ENCODE assay signal across 19 mouse cellular contexts in genomic region chr9:37592633-37593032, GRCm38 (mm10). TPM values are rescaled to one million over a fixed set of nuclear protein-coding genes. Genes with fewer than 3 reads are reported as not detected.
DNase-seq lines count a peak whose midpoint lies in the region; ATAC-seq and TF ChIP-seq lines count a peak whose summit lies in the region.
"Had no signal": no experiment of that assay in that cellular context is flagged by ENCODE, and none has a peak within 500 bp of the region (broad histone marks: within the 10 kb centered on the region; RNA-seq: fewer than 3 reads in every experiment).

No protein-coding gene starts in this region.

- no peaks in the 10 kb centered on the region for H3K4me1 ChIP-seq in heart, embryonic 11.5 days (ENCODE audit: control insufficient read depth, insufficient read depth, low read length)
- peaks cover 9 to 16% of the 10 kb centered on the region in 2 experiments; a peak in 3 of 4 replicates for H3K4me1 ChIP-seq in MEL (ENCODE audit: control insufficient read depth in 1 of 2, insufficient read depth in 2 of 2, low read length in 2 of 2)
- H3K4me1 ChIP-seq: forebrain, embryonic 15.5 days; heart, embryonic 12.5 days; hindbrain, embryonic 12.5 days had no signal

- H3K79me2 ChIP-seq in MEL (ENCODE audit: control insufficient read depth, insufficient read depth, low read length, poor library complexity): no peaks in the 10 kb centered on the region

- H3K9me3 ChIP-seq in heart, embryonic 11.5 days (replicated peaks; ENCODE audit: control insufficient read depth, low read length): no peaks in the 10 kb centered on the region
- no peaks in the 10 kb centered on the region; the same call in 1 of the 2 replicates for H3K9me3 ChIP-seq in MEL (replicated peaks; ENCODE audit: insufficient read depth, low read length)
- H3K9me3 ChIP-seq: forebrain, embryonic 15.5 days; heart, embryonic 12.5 days; hindbrain, embryonic 12.5 days had no signal

- H3K27ac ChIP-seq in heart, embryonic 11.5 days (ENCODE audit: low read depth, low read length): no peak overlapping the region
- H3K27ac ChIP-seq in MEL (ENCODE audit: control insufficient read depth, low read depth, low read length): peak overlapping the region; percentile 49; the same call in 1 of the 2 replicates
- H3K27ac ChIP-seq: forebrain, embryonic 15.5 days; hindbrain, embryonic 12.5 days had no signal

- no peak for TF ChIP-seq RAD21 in MEL (IDR thresholded peaks at IDR 0.05; ENCODE audit: low read depth, low read length)

- no peak for TF ChIP-seq CTCF in MEL (IDR thresholded peaks at IDR 0.05 in 2 of 3, conservative IDR thresholded peaks at IDR 0.05 in 1 of 3; ENCODE audit: control insufficient read depth in 1 of 3, insufficient read depth in 1 of 3, low read depth in 2 of 3, low read length in 3 of 3, poor library complexity in 1 of 3, severe bottlenecking in 1 of 3)

- TF ChIP-seq POLR2A in MEL (IDR thresholded peaks at IDR 0.05; ENCODE audit: control insufficient read depth in 1 of 2, insufficient read depth in 1 of 2, low read depth in 1 of 2, low read length in 2 of 2, poor library complexity in 1 of 2): no peak

- H3K4me2 ChIP-seq in heart, embryonic 11.5 days: no peak overlapping the region
- H3K4me2 ChIP-seq: forebrain, embryonic 15.5 days; heart, embryonic 12.5 days; hindbrain, embryonic 12.5 days had no signal

- H3K4me3 ChIP-seq in heart, embryonic 11.5 days (ENCODE audit: low read depth, low read length): no peak overlapping the region
- peak overlapping the region; percentile 21 to 30; a peak in 2 of 4 replicates for H3K4me3 ChIP-seq in MEL (ENCODE audit: control insufficient read depth in 1 of 2, insufficient read depth in 1 of 2, low read depth in 2 of 2, low read length in 2 of 2)
- H3K4me3 ChIP-seq: forebrain, embryonic 15.5 days; heart, embryonic 12.5 days; hindbrain, embryonic 12.5 days had no signal

- peak overlapping the region; percentile 10; the same call in 1 of the 2 replicates for H3K9ac ChIP-seq in heart, embryonic 11.5 days (ENCODE audit: low read depth, low read length)
- peak overlapping the region; percentile 49; the same call in 1 of the 2 replicates for H3K9ac ChIP-seq in MEL (ENCODE audit: control insufficient read depth, low read depth, low read length, poor library complexity, severe bottlenecking)
- H3K9ac ChIP-seq: forebrain, embryonic 15.5 days; heart, embryonic 12.5 days; hindbrain, embryonic 12.5 days had no signal

- H3K36me3 ChIP-seq in heart, embryonic 11.5 days (ENCODE audit: control insufficient read depth, insufficient read depth, low read length): no peaks in the 10 kb centered on the region
- peaks cover 0 to 4% of the 10 kb centered on the region in 2 experiments; a peak in 2 of 4 replicates for H3K36me3 ChIP-seq in MEL (ENCODE audit: control insufficient read depth in 1 of 2, insufficient read depth in 2 of 2, low read length in 2 of 2)
- H3K36me3 ChIP-seq: forebrain, embryonic 15.5 days; heart, embryonic 12.5 days; hindbrain, embryonic 12.5 days had no signal

- no peak for ATAC-seq in heart, embryonic 11.5 days (replicated peaks; ENCODE audit: insufficient number of reproducible peaks, low FRiP score, low TSS enrichment)
- ATAC-seq in megakaryocyte progenitor cell, adult 5-6 weeks (replicated peaks; ENCODE audit: poor library complexity): peak; percentile 36; the same call in 1 of the 2 replicates
- ATAC-seq: forebrain, embryonic 15.5 days; hindbrain, embryonic 16.5 days; inflammation-experienced regulatory T-cells, adult 6 months had no signal

- 46% methylated on average over 6 of the region's 6 CpGs for WGBS in heart, embryonic 11.5 days (ENCODE audit: insufficient replicate concordance)

- no peak for DNase-seq in heart, adult 8-10 months (ENCODE audit: low spot score)
- DNase-seq in 416B (ENCODE audit: low read depth) (peak; percentile 51), MEL (ENCODE audit: low read depth, low spot score) (peak; percentile 47)
- no peak for DNase-seq in retina, postnatal 1 day
- DNase-seq in ovary, adult 18-20 months (ENCODE audit: low spot score): no peak
- DNase-seq: adrenal gland, postnatal 10 days; cerebellum, adult 11 months; cerebellum, adult 8-10 months; cerebellum, postnatal 14 days; gastrocnemius, postnatal 36 days; heart, adult 11 months; heart, postnatal 36 days had no signal

- no peak for TF ChIP-seq EP300 in MEL (IDR thresholded peaks at IDR 0.05; ENCODE audit: low read depth in 1 of 2, low read length in 2 of 2)

- no peaks in the 10 kb centered on the region for H3K27me3 ChIP-seq in heart, embryonic 11.5 days (ENCODE audit: control insufficient read depth, insufficient read depth, low read length)
- no peaks in the 10 kb centered on the region for H3K27me3 ChIP-seq in MEL (ENCODE audit: control insufficient read depth in 1 of 2, insufficient read depth in 2 of 2, low read length in 2 of 2)
- H3K27me3 ChIP-seq: forebrain, embryonic 15.5 days; heart, embryonic 12.5 days; hindbrain, embryonic 12.5 days had no signal

TF ChIP-seq in MEL, 35 proteins besides CTCF, POLR2A, EP300 and RAD21:
- TF ChIP-seq MYB (IDR thresholded peaks at IDR 0.05; ENCODE audit: low read depth, low read length): no peak
- no peak for TF ChIP-seq CHD1 (IDR thresholded peaks at IDR 0.05; ENCODE audit: low read depth, low read length)
- no peak for TF ChIP-seq JUND (IDR thresholded peaks at IDR 0.05; ENCODE audit: low read depth, low read length)
- TF ChIP-seq SIN3A (IDR thresholded peaks at IDR 0.05; ENCODE audit: low read length): no peak
- TF ChIP-seq ZNF384 (IDR thresholded peaks at IDR 0.05; ENCODE audit: low read depth, low read length): no peak
- no peak for TF ChIP-seq ZC3H11A (IDR thresholded peaks at IDR 0.05; ENCODE audit: low read depth, low read length)
- TF ChIP-seq NRF1 (IDR thresholded peaks at IDR 0.05; ENCODE audit: insufficient read depth, low read depth, low read length, poor library complexity, severe bottlenecking): no peak
- TF ChIP-seq NELFE (IDR thresholded peaks at IDR 0.05; ENCODE audit: low read depth, low read length): no peak

RNA-seq across cellular contexts. Expression of gene Spa17, which starts 20.9 kb away (rescaled TPM):
- polyA plus RNA-seq in heart, embryonic 11.5 days (2014; fragmentation: Nextera tagmentation; extraction: Ambion mirVana): 5.7 and 10.0 TPM in 2 replicates
- 1 to 10 TPM; 2.7 to 3.6 (median 2.9) TPM for total RNA-seq in heart, adult 8-10 months (2022)
- 0.46 and 1.2 TPM in 2 replicates for total RNA-seq in MEL (2012; rRNA removed)
- polyA plus RNA-seq in MEL (2012; ENCODE audit: insufficient read depth in 1 of 2, insufficient read length in 2 of 2, low read depth in 1 of 2, low replicate concordance in 2 of 2, missing spikeins in 1 of 2): 1 to 10 TPM in 1 of 2 experiments, not detected in 1; 2.6 TPM
- total RNA-seq in megakaryocyte progenitor cell, adult 5-6 weeks (2015): 2.9 and 6.7 TPM in 2 replicates
- 1.7 and 5.1 TPM in 2 replicates for total RNA-seq in megakaryocyte progenitor cell, adult 5-6 weeks (2017)

RNA-seq across cellular contexts. Expression of gene Siae, which starts 37.1 kb away (rescaled TPM):
- 7.8 and 10.6 TPM in 2 replicates for polyA plus RNA-seq in heart, embryonic 11.5 days (2014; fragmentation: Nextera tagmentation; extraction: Ambion mirVana)
- total RNA-seq in heart, adult 8-10 months (2022): 10 to 100 TPM in 1 of 4 experiments, 1 to 10 TPM in 3; 8.4 to 10.0 (median 9.1) TPM
- 4.9 and 5.1 TPM in 2 replicates for total RNA-seq in MEL (2012; rRNA removed)
- 1 to 10 TPM in 1 of 2 experiments, not detected in 1; 9.2 TPM for polyA plus RNA-seq in MEL (2012; ENCODE audit: insufficient read depth in 1 of 2, insufficient read length in 2 of 2, low read depth in 1 of 2, low replicate concordance in 2 of 2, missing spikeins in 1 of 2)
- 13.4 and 16.9 TPM in 2 replicates for total RNA-seq in megakaryocyte progenitor cell, adult 5-6 weeks (2015)
- total RNA-seq in megakaryocyte progenitor cell, adult 5-6 weeks (2017): 9.4 and 11.8 TPM in 2 replicates

RNA-seq across cellular contexts. Expression of gene Nrgn, which starts 39.9 kb away (rescaled TPM):
- 4.8 and 5.2 TPM in 2 replicates for polyA plus RNA-seq in heart, embryonic 11.5 days (2014; fragmentation: Nextera tagmentation; extraction: Ambion mirVana)
- 10 to 100 TPM in 2 of 4 experiments, 1 to 10 TPM in 2; 4.8 to 11.7 (median 8.5) TPM for total RNA-seq in heart, adult 8-10 months (2022)
- 0.58 and 0.78 TPM in 2 replicates for total RNA-seq in MEL (2012; rRNA removed)
- 10 to 100 TPM in 1 of 2 experiments, not detected in 1; 43.5 TPM for polyA plus RNA-seq in MEL (2012; ENCODE audit: insufficient read depth in 1 of 2, insufficient read length in 2 of 2, low read depth in 1 of 2, low replicate concordance in 2 of 2, missing spikeins in 1 of 2)
- 4.4 and 9.6 TPM in 2 replicates for total RNA-seq in megakaryocyte progenitor cell, adult 5-6 weeks (2015)
- total RNA-seq in megakaryocyte progenitor cell, adult 5-6 weeks (2017): 0.54 and 3.5 TPM in 2 replicates

RNA-seq across cellular contexts. Expression of gene Vsig2, which starts 53.6 kb away (rescaled TPM):
- 1.5 and 1.6 TPM in 2 replicates for polyA plus RNA-seq in heart, embryonic 11.5 days (2014; fragmentation: Nextera tagmentation; extraction: Ambion mirVana)
- total RNA-seq in heart, adult 8-10 months (2022): 1 to 10 TPM; 1.9 to 5.2 (median 3.7) TPM
- not detected in 2 replicates for total RNA-seq in MEL (2012; rRNA removed)
- under 1 TPM in 1 of 2 experiments, not detected in 1; 0.64 TPM for polyA plus RNA-seq in MEL (2012; ENCODE audit: insufficient read depth in 1 of 2, insufficient read length in 2 of 2, low read depth in 1 of 2, low replicate concordance in 2 of 2, missing spikeins in 1 of 2)
- not detected in 2 replicates for total RNA-seq in megakaryocyte progenitor cell, adult 5-6 weeks (2015)
- not detected in 2 replicates for total RNA-seq in megakaryocyte progenitor cell, adult 5-6 weeks (2017)

Comparison
In these comparisons a context has a peak if more than half of its experiments do, and no peak if none do; other contexts are left out.
1. DNase-seq: peak in 416B (single experiment) and MEL (single experiment); none in heart, adult 8-10 months (single experiment), retina, postnatal 1 day (single experiment) and ovary, adult 18-20 months (single experiment).